Mouse (Mus musculus): ENCODE results near the gene Prkcd.

- TF ChIP-seq CTCF (IDR thresholded peaks at IDR 0.05; ENCODE audit: low read depth) (no peak), EP300 (IDR thresholded peaks at IDR 0.05; ENCODE audit: low read depth) (no peak)
Observed at GRCm38 (mm10) chr14:30612962-30613715, 12.9 kb downstream of the Prkcd start.

Measured in heart, postnatal 0 days (tissue).